Mouse (Mus musculus) duodenum, adult 2 months (tissue): Measurements from ENCODE around the gene Olfr850. TPM values are rescaled to one million over a fixed set of nuclear protein-coding genes. Genes with fewer than 3 reads are reported as not detected.

ENCODE experiments used
- polyA plus RNA-seq: library from polyadenylated mRNA; depleted of rRNA; stranded (reverse); fragments of >200 nt; gene quantifications from 2 replicates; pipeline ENCODE4 v1.2.3, GENCODE M21; 2012; ENCODE audit warnings: low replicate concordance; rRNA removed

Olfr850 gene
- polyA plus RNA-seq, result not detected in 2 replicates

GRCm38 (mm10) chr9:19478148-19478547 is at the start of gene Olfr850:
TSS of gene Olfr850 (minus strand) at chr9:19478248.

GRCm38 (mm10) chr9:19492995-19493394 is 14.9 kb upstream of the Olfr850 start, which contains the start of gene Olfr851:
TSS of gene Olfr851 (plus strand) at chr9:19493295.

GRCm38 (mm10) chr9:19439966-19440365 is 38.1 kb downstream of the Olfr850 start, which contains the start of gene Olfr849:
TSS of gene Olfr849 (plus strand) at chr9:19440266.

Other genes starting within 250 kb of the Olfr850 start
- not detected in 2 replicates for gene Olfr843, start 226.3 kb downstream of the Olfr850 start, polyA plus RNA-seq
- not detected in 2 replicates for gene Olfr844, start 161.9 kb downstream of the Olfr850 start, polyA plus RNA-seq
- gene Olfr845, start 141.8 kb downstream of the Olfr850 start, polyA plus RNA-seq, result not detected in 2 replicates
- not detected in 2 replicates for gene Olfr846, start 114.2 kb downstream of the Olfr850 start, polyA plus RNA-seq
- not detected in 2 replicates for gene Olfr847, start 99.6 kb downstream of the Olfr850 start, polyA plus RNA-seq
- not detected in 2 replicates for gene Olfr849, start 38.0 kb downstream of the Olfr850 start, polyA plus RNA-seq
- gene Olfr851, start 15.0 kb upstream of the Olfr850 start, polyA plus RNA-seq, result not detected in 2 replicates
- not detected in 2 replicates for gene Olfr853, start 62.8 kb upstream of the Olfr850 start, polyA plus RNA-seq
- gene Olfr854, start 89.1 kb upstream of the Olfr850 start, polyA plus RNA-seq, result not detected in 2 replicates
- gene Olfr855, start 104.4 kb upstream of the Olfr850 start, polyA plus RNA-seq, result not detected in 2 replicates
- 1.1 and 1.5 TPM in 2 replicates for gene Zfp317, start 143.9 kb upstream of the Olfr850 start, polyA plus RNA-seq
- not detected in 2 replicates for gene Olfr857, start 231.2 kb upstream of the Olfr850 start, polyA plus RNA-seq